Mouse (Mus musculus) CH12.LX (cell line): Measurements from ENCODE around the gene Pdzd2. TPM values are rescaled to one million over a fixed set of nuclear protein-coding genes. Genes with fewer than 3 reads are reported as not detected.

Experiments
- DNase-seq: peaks from one replicate; pipeline ENCODE4 v3.0.0-alpha.2; 2013; ENCODE audit errors: extremely low read depth
- H3K27ac ChIP-seq: 2 replicates; pipeline ENCODE4 v1.5.1; 2012; ENCODE audit warnings: low read depth, mild to moderate bottlenecking, control low read depth, moderate library complexity; ENCODE audit not compliant: insufficient read depth
- H3K27me3 ChIP-seq: replicated peaks from 2 replicates; pipeline ENCODE3; 2012; ENCODE audit warnings: inconsistent platforms
- H3K36me3 ChIP-seq, 2 experiments: replicated peaks in 1 of 2; 2 replicates each; pipeline versions ENCODE3 to v1.6.1; 2012; ENCODE audit warnings: inconsistent platforms in 1 of 2, low read length in 1 of 2, mild to moderate bottlenecking in 1 of 2, mixed read lengths in 1 of 2, moderate library complexity in 1 of 2; ENCODE audit not compliant: control insufficient read depth in 1 of 2, insufficient read depth in 1 of 2
- H3K4me1 ChIP-seq, 2 experiments: 2 replicates each; pipeline ENCODE4 v1.6.1; 2012; ENCODE audit warnings: inconsistent platforms in 1 of 2, moderate library complexity in 1 of 2; ENCODE audit not compliant: insufficient read depth in 2 of 2, control insufficient read depth in 1 of 2
- H3K4me2 ChIP-seq: 2 replicates; pipeline ENCODE4 v1.6.1; 2012; ENCODE audit warnings: low read depth, mild to moderate bottlenecking, control low read depth; ENCODE audit not compliant: poor library complexity, insufficient read depth, severe bottlenecking
- H3K4me3 ChIP-seq, 3 experiments: fragments of 150-350 bp in 1 of 3; sonication (generic) in 1 of 3; replicated peaks in 1 of 3; 2 replicates each; pipeline versions ENCODE3 to v1.5.1; 2011 to 2012; ENCODE audit warnings: low read depth in 2 of 3, low read length in 2 of 3, mild to moderate bottlenecking in 2 of 3, moderate library complexity in 2 of 3, control low read depth in 1 of 3, improper control_type of control experiment in 1 of 3, inconsistent platforms in 1 of 3, mixed read lengths in 1 of 3; ENCODE audit not compliant: poor library complexity in 1 of 3
- H3K79me2 ChIP-seq: replicated peaks from 2 replicates; pipeline ENCODE4 v1.6.1; 2012; ENCODE audit warnings: mild to moderate bottlenecking, moderate library complexity; ENCODE audit not compliant: control insufficient read depth, poor library complexity, insufficient read depth, severe bottlenecking; ENCODE audit errors: extremely low read depth
- H3K9ac ChIP-seq: 2 replicates; pipeline ENCODE4 v1.6.1; 2012; ENCODE audit warnings: low read depth, mild to moderate bottlenecking, control low read depth, moderate library complexity; ENCODE audit not compliant: insufficient read depth
- H3K9me3 ChIP-seq: replicated peaks from 2 replicates; pipeline ENCODE3; 2012; ENCODE audit warnings: low read length, inconsistent platforms, mixed read lengths
- BHLHE40 ChIP-seq: IDR thresholded peaks from 2 replicates; pipeline ENCODE4 v1.6.1; 2011; ENCODE audit warnings: mild to moderate bottlenecking, low read depth, low read length, improper control_type of control experiment
- CHD1 ChIP-seq: IDR thresholded peaks from 2 replicates; pipeline ENCODE4 v1.6.1; 2012; ENCODE audit warnings: low read depth, low read length, improper control_type of control experiment, inconsistent platforms
- CHD2 ChIP-seq: IDR thresholded peaks from 2 replicates; pipeline ENCODE4 v1.6.1; 2011; ENCODE audit warnings: low read length, improper control_type of control experiment
- CTCF ChIP-seq, 2 experiments: IDR thresholded peaks in 1 of 2; conservative IDR thresholded peaks in 1 of 2; 2 replicates each; pipeline ENCODE4 v1.5.1; 2011 to 2012; ENCODE audit warnings: low read depth in 2 of 2, low read length in 2 of 2, improper control_type of control experiment in 1 of 2, inconsistent platforms in 1 of 2, mild to moderate bottlenecking in 1 of 2, moderate library complexity in 1 of 2
- E2F4 ChIP-seq: IDR thresholded peaks from 2 replicates; pipeline ENCODE4 v1.6.1; 2011; ENCODE audit warnings: low read depth, low read length, improper control_type of control experiment; ENCODE audit not compliant: insufficient replicate concordance
- ELF1 ChIP-seq: IDR thresholded peaks from 2 replicates; pipeline ENCODE4 v1.6.1; 2014; ENCODE audit warnings: low read depth, mild to moderate bottlenecking, inconsistent platforms, low read length, improper control_type of control experiment
- EP300 ChIP-seq: IDR thresholded peaks from 2 replicates; pipeline ENCODE4 v1.6.1; 2011; ENCODE audit warnings: low read length, improper control_type of control experiment
- ETS1 ChIP-seq: conservative IDR thresholded peaks from 2 replicates; pipeline ENCODE4 v1.6.1; 2012; ENCODE audit warnings: low read depth, mild to moderate bottlenecking, inconsistent platforms, low read length, improper control_type of control experiment, moderate library complexity
- GABPA ChIP-seq: IDR thresholded peaks from 2 replicates; pipeline ENCODE4 v1.6.1; 2012; ENCODE audit warnings: low read depth, low read length, improper control_type of control experiment, inconsistent platforms; ENCODE audit not compliant: insufficient replicate concordance
- HCFC1 ChIP-seq: IDR thresholded peaks from 2 replicates; pipeline ENCODE4 v1.6.1; 2012; ENCODE audit warnings: low read depth, mild to moderate bottlenecking, inconsistent platforms, low read length, improper control_type of control experiment
- IRF4 ChIP-seq: IDR thresholded peaks from 2 replicates; pipeline ENCODE4 v1.6.1; 2014; ENCODE audit warnings: low read depth, mild to moderate bottlenecking, inconsistent platforms, low read length, improper control_type of control experiment
- JUND ChIP-seq: conservative IDR thresholded peaks from 2 replicates; pipeline ENCODE4 v1.6.1; 2011; ENCODE audit warnings: low read depth, low read length, improper control_type of control experiment
- KAT2A ChIP-seq: IDR thresholded peaks from 2 replicates; pipeline ENCODE4 v1.6.1; 2012; ENCODE audit warnings: low read length, improper control_type of control experiment, inconsistent platforms; ENCODE audit not compliant: insufficient replicate concordance
- MAFK ChIP-seq: IDR thresholded peaks from 2 replicates; pipeline ENCODE4 v1.6.1; 2011; ENCODE audit warnings: low read length, improper control_type of control experiment; ENCODE audit not compliant: insufficient replicate concordance
- MAX ChIP-seq: IDR thresholded peaks from 2 replicates; pipeline ENCODE4 v1.6.1; 2011; ENCODE audit warnings: low read length, improper control_type of control experiment
- MXI1 ChIP-seq: IDR thresholded peaks from 2 replicates; pipeline ENCODE4 v1.6.1; 2011; ENCODE audit warnings: mild to moderate bottlenecking, low read depth, low read length, improper control_type of control experiment
- MYC ChIP-seq: IDR thresholded peaks from 2 replicates; pipeline ENCODE4 v1.6.1; 2011; ENCODE audit warnings: low read depth, mild to moderate bottlenecking, improper control_type of control experiment, low read length
- NELFE ChIP-seq: IDR thresholded peaks from 2 replicates; pipeline ENCODE4 v1.6.1; 2011; ENCODE audit warnings: low read depth, low read length, improper control_type of control experiment
- PAX5 ChIP-seq: IDR thresholded peaks from 2 replicates; pipeline ENCODE4 v1.6.1; 2012; ENCODE audit warnings: low read length, inconsistent platforms, mixed read lengths
- POLR2A ChIP-seq: IDR thresholded peaks from 2 replicates; pipeline ENCODE4 v1.6.1; 2011; ENCODE audit warnings: low read depth, mild to moderate bottlenecking, improper control_type of control experiment, low read length
- POLR2AphosphoS2 ChIP-seq: IDR thresholded peaks from 2 replicates; pipeline ENCODE4 v1.6.1; 2011; ENCODE audit warnings: low read depth, low read length, improper control_type of control experiment
- RAD21 ChIP-seq: IDR thresholded peaks from 2 replicates; pipeline ENCODE4 v1.6.1; 2011; ENCODE audit warnings: low read depth, mild to moderate bottlenecking, low read length, improper control_type of control experiment, moderate library complexity
- SIN3A ChIP-seq: IDR thresholded peaks from 2 replicates; pipeline ENCODE4 v1.6.1; 2012; ENCODE audit warnings: low read length, improper control_type of control experiment, inconsistent platforms
- SMC3 ChIP-seq: IDR thresholded peaks from 2 replicates; pipeline ENCODE4 v1.6.1; 2011; ENCODE audit warnings: low read depth, low read length, improper control_type of control experiment
- TBP ChIP-seq: conservative IDR thresholded peaks from 2 replicates; pipeline ENCODE4 v1.6.1; 2011; ENCODE audit warnings: low read depth, low read length, improper control_type of control experiment
- UBTF ChIP-seq: IDR thresholded peaks from 2 replicates; pipeline ENCODE4 v1.6.1; 2012; ENCODE audit warnings: low read depth, mild to moderate bottlenecking, inconsistent platforms, low read length, improper control_type of control experiment, moderate library complexity
- USF1 ChIP-seq: IDR thresholded peaks from 2 replicates; pipeline ENCODE4 v1.6.1; 2014; ENCODE audit warnings: low read depth, mild to moderate bottlenecking, inconsistent platforms, low read length, improper control_type of control experiment
- USF2 ChIP-seq: conservative IDR thresholded peaks from 2 replicates; pipeline ENCODE4 v1.6.1; 2011; ENCODE audit warnings: low read depth, low read length, improper control_type of control experiment
- ZC3H11A ChIP-seq: IDR thresholded peaks from 2 replicates; pipeline ENCODE4 v1.6.1; 2012; ENCODE audit warnings: low read depth, mild to moderate bottlenecking, inconsistent platforms, low read length, improper control_type of control experiment
- ZKSCAN1 ChIP-seq: IDR thresholded peaks from 2 replicates; pipeline ENCODE4 v1.6.1; 2012; ENCODE audit warnings: low read depth, inconsistent platforms, low read length, improper control_type of control experiment, borderline replicate concordance
- ZMIZ1 ChIP-seq: IDR thresholded peaks from 2 replicates; pipeline ENCODE4 v1.6.1; 2012; ENCODE audit warnings: low read depth, mild to moderate bottlenecking, inconsistent platforms, low read length, improper control_type of control experiment
- ZNF384 ChIP-seq: IDR thresholded peaks from 2 replicates; pipeline ENCODE4 v1.6.1; 2012; ENCODE audit warnings: low read depth, low read length, improper control_type of control experiment, inconsistent platforms
- dilution Hi-C: fragments of 300-500 bp; cut with MboI; formaldehyde crosslinking; loops from 2 replicates; pipeline ENCODE4 v1.14.3; 2020; ENCODE audit warnings: low sequenced_read_pairs; ENCODE audit not compliant: extremely low pct_unique_long_range_greater_than_20kb, extremely low pct_ligation_motif_present
- in situ Hi-C: fragments of 300-500 bp; cut with MboI; formaldehyde crosslinking; loops from 3 replicates; pipeline ENCODE4 v1.14.3; 2019; ENCODE audit warnings: low sequenced_read_pairs, low pct_ligation_motif_present, low pct_unique_long_range_greater_than_20kb, mixed read lengths
- polyA plus RNA-seq: library from polyadenylated mRNA; unstranded; fragments of >175 nt; gene quantifications from 2 replicates; pipeline ENCODE4 v1.2.1, GENCODE M21; 2012; ENCODE audit warnings: low read depth; ENCODE audit not compliant: insufficient read length
- total RNA-seq, 2 experiments: library from RNA; depleted of rRNA; stranded (reverse); fragments of 300-350 nt in 1 of 2; fragments of >200 nt in 1 of 2; gene quantifications; 2 replicates each; pipeline ENCODE4 v1.2.3; 2012 to 2014

Gene Pdzd2
- total and polyA plus RNA-seq, 3 experiments, result 0.04 to 0.24 (median 0.17) TPM

GRCm38 (mm10) chr15:12380548-12380947, 359.2 kb downstream of the Pdzd2 start:
- H3K9ac ChIP-seq, result no peak overlapping the region
- H3K36me3 ChIP-seq, result no peaks in the 10 kb centered on the region
- in situ Hi-C loops (no loop called here), dilution Hi-C loops (no loop called here)
- no peak overlapping the region for H3K4me2 ChIP-seq
- TF ChIP-seq IRF4, result no peak
- TF ChIP-seq GABPA, result no peak
- TF ChIP-seq USF1, result no peak
- TF ChIP-seq CHD1, result no peak
- TF ChIP-seq USF2, result no peak
- no peak for TF ChIP-seq CHD2
- TF ChIP-seq ZC3H11A, result no peak
- TF ChIP-seq CTCF (conservative IDR thresholded peaks at IDR 0.05 in 1 of 2, IDR thresholded peaks at IDR 0.05 in 1 of 2; ENCODE audit: low read depth in 2 of 2, low read length in 2 of 2), result peak; percentile 79 to 96
- no peak for TF ChIP-seq EP300
- TF ChIP-seq E2F4, result no peak
- no peak for TF ChIP-seq JUND
- no peak for TF ChIP-seq PAX5
- TF ChIP-seq POLR2A, result no peak
- TF ChIP-seq MAX, result 0 out of 2 replicates have a peak, but pooled peaks have one; percentile 23
- no peak for TF ChIP-seq TBP
- no peak for TF ChIP-seq NELFE
- TF ChIP-seq HCFC1, result peak; percentile 41
- no peak for TF ChIP-seq SIN3A
- TF ChIP-seq SMC3, result peak; percentile 41; the same call in 1 of the 2 replicates
- TF ChIP-seq KAT2A, result no peak
- peak; percentile 87 for TF ChIP-seq MYC
- no peak for TF ChIP-seq POLR2AphosphoS2
- no peak for TF ChIP-seq BHLHE40
- TF ChIP-seq ZMIZ1, result no peak
- TF ChIP-seq MXI1, result no peak
- TF ChIP-seq ZKSCAN1, result no peak
- no peak for TF ChIP-seq ZNF384
- peak; percentile 51 for TF ChIP-seq RAD21
- TF ChIP-seq MAFK, result no peak
- TF ChIP-seq UBTF, result no peak
- TF ChIP-seq ELF1, result no peak
- TF ChIP-seq ETS1, result no peak
- H3K27ac ChIP-seq, result no peak overlapping the region
- peak; percentile 82 for DNase-seq
- peaks cover 5 to 8% of the 10 kb centered on the region in 2 experiments; a peak in 3 of 4 replicates for H3K4me1 ChIP-seq
- no peak overlapping the region for H3K4me3 ChIP-seq
- H3K79me2 ChIP-seq, result no peaks in the 10 kb centered on the region
- H3K9me3 ChIP-seq, result no peaks in the 10 kb centered on the region
- no peaks in the 10 kb centered on the region for H3K27me3 ChIP-seq
